Mouse (Mus musculus): ENCODE results near the gene Ppp4r1.

The Ppp4r1 gene

GRCm38 (mm10) chr17:65872051-65872450, 89.7 kb downstream of the Ppp4r1 start:
- H3K36me3 ChIP-seq (ENCODE audit: control insufficient read depth, insufficient read depth, low read length, poor library complexity, severe bottlenecking) = no peaks in the 10 kb centered on the region
- 0 out of 2 replicates have a peak, but pooled peaks cover 2% of the 10 kb centered on the region for H3K27me3 ChIP-seq (ENCODE audit: control insufficient read depth, insufficient read depth, low read length, poor library complexity, severe bottlenecking)
- DNase-seq (ENCODE audit: low read depth, low spot score) = peak; percentile 7

- DNase-seq (ENCODE audit: low read depth, low spot score) = peak; percentile 85
- Histone ChIP-seq H3K36me3 (ENCODE audit: control insufficient read depth, insufficient read depth, low read length, poor library complexity, severe bottlenecking) (no peaks in the 10 kb centered on the region), H3K27me3 (ENCODE audit: control insufficient read depth, insufficient read depth, low read length, poor library complexity, severe bottlenecking) (0 out of 2 replicates have a peak, but pooled peaks cover 2% of the 10 kb centered on the region)
These were observed 90.3 kb downstream of the Ppp4r1 start for GRCm38 (mm10) chr17:65872652-65873051.

- Histone ChIP-seq H3K27me3 (ENCODE audit: control insufficient read depth, insufficient read depth, low read length, poor library complexity, severe bottlenecking) (0 out of 2 replicates have a peak, but pooled peaks cover 2% of the 10 kb centered on the region), H3K36me3 (ENCODE audit: control insufficient read depth, insufficient read depth, low read length, poor library complexity, severe bottlenecking) (no peaks in the 10 kb centered on the region)
- DNase-seq (ENCODE audit: low read depth, low spot score) = no peak
These were observed 90.8 kb downstream of the Ppp4r1 start for GRCm38 (mm10) chr17:65873156-65873555.

GRCm38 (mm10) chr17:65873834-65874233, 91.5 kb downstream of the Ppp4r1 start:
- no peak for DNase-seq (ENCODE audit: low read depth, low spot score)
- Histone ChIP-seq H3K36me3 (ENCODE audit: control insufficient read depth, insufficient read depth, low read length, poor library complexity, severe bottlenecking) (no peaks in the 10 kb centered on the region), H3K27me3 (ENCODE audit: control insufficient read depth, insufficient read depth, low read length, poor library complexity, severe bottlenecking) (0 out of 2 replicates have a peak, but pooled peaks cover 2% of the 10 kb centered on the region)

- H3K36me3 ChIP-seq (ENCODE audit: control insufficient read depth, insufficient read depth, low read length, poor library complexity, severe bottlenecking) = no peaks in the 10 kb centered on the region
- no peak for DNase-seq (ENCODE audit: low read depth, low spot score)
- H3K27me3 ChIP-seq (ENCODE audit: control insufficient read depth, insufficient read depth, low read length, poor library complexity, severe bottlenecking) = no peaks in the 10 kb centered on the region
These were observed 94.7 kb downstream of the Ppp4r1 start for GRCm38 (mm10) chr17:65877026-65877425.

GRCm38 (mm10) chr17:65884061-65884669, 101.8 kb downstream of the Ppp4r1 start:
- H3K36me3 ChIP-seq (ENCODE audit: control insufficient read depth, insufficient read depth, low read length, poor library complexity, severe bottlenecking) = no peaks in the 10 kb centered on the region
- peak; percentile 32 for DNase-seq (ENCODE audit: low read depth, low spot score)
- no peaks in the 10 kb centered on the region for H3K27me3 ChIP-seq (ENCODE audit: control insufficient read depth, insufficient read depth, low read length, poor library complexity, severe bottlenecking)

GRCm38 (mm10) chr17:65884691-65885397, 102.5 kb downstream of the Ppp4r1 start:
- peak; percentile 98 for DNase-seq (ENCODE audit: low read depth, low spot score)
- no peaks in the 10 kb centered on the region; the same call in 1 of the 2 replicates for H3K27me3 ChIP-seq (ENCODE audit: control insufficient read depth, insufficient read depth, low read length, poor library complexity, severe bottlenecking)
- no peaks in the 10 kb centered on the region for H3K36me3 ChIP-seq (ENCODE audit: control insufficient read depth, insufficient read depth, low read length, poor library complexity, severe bottlenecking)

GRCm38 (mm10) chr17:65885398-65885696, 103.0 kb downstream of the Ppp4r1 start:
- no peak for DNase-seq (ENCODE audit: low read depth, low spot score)
- Histone ChIP-seq H3K36me3 (ENCODE audit: control insufficient read depth, insufficient read depth, low read length, poor library complexity, severe bottlenecking) (no peaks in the 10 kb centered on the region), H3K27me3 (ENCODE audit: control insufficient read depth, insufficient read depth, low read length, poor library complexity, severe bottlenecking) (no peaks in the 10 kb centered on the region; the same call in 1 of the 2 replicates)

- Histone ChIP-seq H3K36me3 (ENCODE audit: control insufficient read depth, insufficient read depth, low read length, poor library complexity, severe bottlenecking) (no peaks in the 10 kb centered on the region), H3K27me3 (ENCODE audit: control insufficient read depth, insufficient read depth, low read length, poor library complexity, severe bottlenecking) (no peaks in the 10 kb centered on the region; the same call in 1 of the 2 replicates)
- peak; percentile 67 for DNase-seq (ENCODE audit: low read depth, low spot score)
These were observed 103.5 kb downstream of the Ppp4r1 start, which contains the start of gene Ralbp1 for GRCm38 (mm10) chr17:65885697-65886529. TSS of gene Ralbp1 (minus strand) at chr17:65885798.

- Histone ChIP-seq H3K27me3 (ENCODE audit: control insufficient read depth, insufficient read depth, low read length, poor library complexity, severe bottlenecking) (no peaks in the 10 kb centered on the region; the same call in 1 of the 2 replicates), H3K36me3 (ENCODE audit: control insufficient read depth, insufficient read depth, low read length, poor library complexity, severe bottlenecking) (no peaks in the 10 kb centered on the region)
- no peak for DNase-seq (ENCODE audit: low read depth, low spot score)
These were observed 104.2 kb downstream of the Ppp4r1 start for GRCm38 (mm10) chr17:65886571-65886970.

GRCm38 (mm10) chr17:65889476-65889875, 107.1 kb downstream of the Ppp4r1 start:
- Histone ChIP-seq H3K36me3 (ENCODE audit: control insufficient read depth, insufficient read depth, low read length, poor library complexity, severe bottlenecking) (no peaks in the 10 kb centered on the region), H3K27me3 (ENCODE audit: control insufficient read depth, insufficient read depth, low read length, poor library complexity, severe bottlenecking) (no peaks in the 10 kb centered on the region; the same call in 1 of the 2 replicates)
- DNase-seq (ENCODE audit: low read depth, low spot score) = no peak
